Mouse (Mus musculus): ENCODE results near the gene Serpinb9b.

- TF ChIP-seq CTCF (IDR thresholded peaks at IDR 0.05 in 2 of 3, conservative IDR thresholded peaks at IDR 0.05 in 1 of 3; ENCODE audit: control insufficient read depth in 1 of 3, insufficient read depth in 1 of 3, low read depth in 2 of 3, low read length in 3 of 3, poor library complexity in 1 of 3, severe bottlenecking in 1 of 3) (no peak), SIN3A (IDR thresholded peaks at IDR 0.05; ENCODE audit: low read length) (no peak), POLR2A (IDR thresholded peaks at IDR 0.05; ENCODE audit: control insufficient read depth in 1 of 2, insufficient read depth in 1 of 2, low read depth in 1 of 2, low read length in 2 of 2, poor library complexity in 1 of 2) (no peak), CHD1 (IDR thresholded peaks at IDR 0.05; ENCODE audit: low read depth, low read length) (no peak), ZKSCAN1 (IDR thresholded peaks at IDR 0.05; ENCODE audit: low read depth, low read length) (no peak)
These were observed 41.0 kb upstream of the Serpinb9b start for GRCm38 (mm10) chr13:32986256-32986655.

All from MEL (cell line).